Mouse (Mus musculus) MEL (cell line): Measurements from ENCODE around the gene Mup13. TPM values are rescaled to one million over a fixed set of nuclear protein-coding genes. Genes with fewer than 3 reads are reported as not detected.
"Not testable (repeated sequence)": the region's sequence is repeated elsewhere in the genome, so short reads cannot be mapped to it uniquely, and the experiment has no call there.

ENCODE experiments used
- DNase-seq: peaks from one replicate; pipeline ENCODE4 v3.0.0; 2011; ENCODE audit warnings: low read depth, low spot score
- H3K27ac ChIP-seq: 2 replicates; pipeline ENCODE4 v1.5.1; 2012; ENCODE audit warnings: low read depth, mild to moderate bottlenecking, control low read depth, low read length, moderate library complexity; ENCODE audit not compliant: control insufficient read depth
- H3K27me3 ChIP-seq, 2 experiments: fragments of 150-350 bp in 1 of 2; sonication (generic) in 1 of 2; 2 replicates each; pipeline ENCODE4 v1.6.1; 2012; ENCODE audit warnings: low read length in 2 of 2, mild to moderate bottlenecking in 2 of 2, improper control_type of control experiment in 1 of 2, moderate library complexity in 1 of 2; ENCODE audit not compliant: insufficient read depth in 2 of 2, control insufficient read depth in 1 of 2
- H3K36me3 ChIP-seq, 2 experiments: 2 replicates each; pipeline ENCODE4 v1.6.1; 2012 to 2014; ENCODE audit warnings: low read length in 2 of 2, improper control_type of control experiment in 1 of 2, inconsistent platforms in 1 of 2, mild to moderate bottlenecking in 1 of 2; ENCODE audit not compliant: insufficient read depth in 2 of 2, control insufficient read depth in 1 of 2
- H3K4me1 ChIP-seq, 2 experiments: fragments of 150-350 bp in 1 of 2; sonication (generic) in 1 of 2; 2 replicates each; pipeline ENCODE4 v1.6.1; 2012; ENCODE audit warnings: low read length in 2 of 2, improper control_type of control experiment in 1 of 2, mild to moderate bottlenecking in 1 of 2; ENCODE audit not compliant: insufficient read depth in 2 of 2, control insufficient read depth in 1 of 2
- H3K4me3 ChIP-seq, 2 experiments: fragments of 150-350 bp in 1 of 2; sonication (generic) in 1 of 2; 2 replicates each; pipeline ENCODE4 v1.5.1; 2012; ENCODE audit warnings: low read depth in 2 of 2, low read length in 2 of 2, mild to moderate bottlenecking in 2 of 2, moderate library complexity in 2 of 2, control low read depth in 1 of 2, improper control_type of control experiment in 1 of 2; ENCODE audit not compliant: control insufficient read depth in 1 of 2, insufficient read depth in 1 of 2
- H3K79me2 ChIP-seq: 2 replicates; pipeline ENCODE4 v1.6.1; 2012; ENCODE audit warnings: mild to moderate bottlenecking, low read length, moderate library complexity; ENCODE audit not compliant: control insufficient read depth, poor library complexity, insufficient read depth
- H3K9ac ChIP-seq: 2 replicates; pipeline ENCODE4 v1.6.1; 2012; ENCODE audit warnings: low read depth, mild to moderate bottlenecking, control low read depth, low read length, moderate library complexity; ENCODE audit not compliant: control insufficient read depth, poor library complexity, severe bottlenecking
- H3K9me3 ChIP-seq: fragments of 150-350 bp; sonication (generic); replicated peaks from 2 replicates; pipeline ENCODE4 v1.6.1; 2012; ENCODE audit warnings: mild to moderate bottlenecking, low read length, improper control_type of control experiment, moderate library complexity; ENCODE audit not compliant: insufficient read depth
- polyA plus RNA-seq, 2 experiments: library from polyadenylated mRNA; stranded (reverse) in 1 of 2; unstranded in 1 of 2; fragments of >175 nt in 1 of 2; fragments of >200 nt in 1 of 2; gene quantifications; 2 replicates each; pipeline versions ENCODE4 v1.2.1 to v1.2.4; 2012; ENCODE audit warnings: low replicate concordance in 2 of 2, low read depth in 1 of 2; ENCODE audit not compliant: insufficient read length in 2 of 2, insufficient read depth in 1 of 2, missing spikeins in 1 of 2
- total RNA-seq: library from RNA; depleted of rRNA; stranded (reverse); fragments of 300-350 nt; gene quantifications from 2 replicates; pipeline ENCODE4 v1.2.3, GENCODE M21; 2012; rRNA removed

The Mup13 gene
- total RNA-seq = not detected in 2 replicates
- not detected for polyA plus RNA-seq

GRCm38 (mm10) chr4:61228186-61228585, at the start of gene Mup13:
Gene Mup13, minus strand, starts transcription at chr4:61228286.
- H3K79me2 ChIP-seq, H3K4me3 ChIP-seq, DNase-seq, H3K27ac ChIP-seq, H3K9ac ChIP-seq, H3K27me3 ChIP-seq, H3K9me3 ChIP-seq, H3K36me3 ChIP-seq, H3K4me1 ChIP-seq: not testable (repeated sequence)

Other genes starting within 250 kb of the Mup13 start
- gene Mup14, start 75.7 kb upstream of the Mup13 start, total RNA-seq = not detected in 2 replicates
- gene Mup14, start 75.7 kb upstream of the Mup13 start, polyA plus RNA-seq = not detected
- not detected in 2 replicates for gene Mup15, start 211.5 kb upstream of the Mup13 start, total RNA-seq
- not detected for gene Mup15, start 211.5 kb upstream of the Mup13 start, polyA plus RNA-seq